Mouse (Mus musculus) heart, postnatal 0 days (tissue): Measurements from ENCODE around the gene Yaf2.

Experiments
- CTCF ChIP-seq: IDR thresholded peaks from 2 replicates; pipeline ENCODE4 v1.5.1; 2016; ENCODE audit warnings: antibody characterized with exemption, control low read depth, low read depth
- EP300 ChIP-seq: IDR thresholded peaks from 2 replicates; pipeline ENCODE4 v1.6.1; 2016; ENCODE audit warnings: antibody characterized with exemption, low read depth

- TF ChIP-seq CTCF (no peak), EP300 (no peak)
Observed at GRCm38 (mm10) chr15:93243202-93243601, 93.5 kb downstream of the Yaf2 start.
